ENCODE assay signal across 10 mouse cellular contexts in the genomic region with DNA sequence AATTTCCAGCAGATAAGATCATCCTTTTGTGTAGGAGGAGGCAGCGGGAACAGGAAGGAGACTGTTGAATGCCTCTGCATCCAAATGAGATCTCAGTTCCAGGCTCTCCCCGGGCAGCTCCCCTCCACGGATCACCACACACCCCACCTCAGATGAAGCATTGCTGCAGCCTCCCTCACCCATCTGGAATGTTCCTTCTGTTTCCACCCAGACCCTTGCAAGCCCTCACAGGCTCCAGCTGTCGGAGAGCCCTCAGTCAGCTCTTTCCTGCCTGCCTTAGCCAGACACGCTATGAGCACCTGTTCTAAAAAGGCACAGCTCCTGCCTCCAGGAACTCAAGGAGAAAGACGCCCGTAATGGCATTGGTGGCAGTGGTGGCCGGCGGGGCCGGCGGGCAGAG. TPM values are rescaled to one million over a fixed set of nuclear protein-coding genes. Genes with fewer than 3 reads are reported as not detected.
A peak's percentile ranks its signal among the peaks of the same experiment; 100 is the strongest.
DNase-seq lines count a peak whose midpoint lies in the region; ATAC-seq and TF ChIP-seq lines count a peak whose summit lies in the region.
"Had no signal": no experiment of that assay in that cellular context is flagged by ENCODE, and none has a peak within 500 bp of the region (broad histone marks: within the 10 kb centered on the region; RNA-seq: fewer than 3 reads in every experiment).

No protein-coding gene starts in this region.

- no peaks in the 10 kb centered on the region for H3K9me3 ChIP-seq in embryonic facial prominence, embryonic 10.5 days
- no peaks in the 10 kb centered on the region for H3K9me3 ChIP-seq in kidney, embryonic 16.5 days (ENCODE audit: low read length)
- H3K9me3 ChIP-seq: embryonic facial prominence, embryonic 12.5 days had no signal

- H3K4me3 ChIP-seq in left cerebral cortex, adult 2 months = no peak overlapping the region
- no peak overlapping the region for H3K4me3 ChIP-seq in embryonic facial prominence, embryonic 10.5 days
- H3K4me3 ChIP-seq in kidney, embryonic 16.5 days (ENCODE audit: low read length) = no peak overlapping the region
- H3K4me3 ChIP-seq: embryonic facial prominence, embryonic 12.5 days had no signal

- peak overlapping the region; percentile 35 for H3K9ac ChIP-seq in kidney, embryonic 16.5 days (replicated peaks; ENCODE audit: low read length)
- H3K9ac ChIP-seq: embryonic facial prominence, embryonic 12.5 days had no signal

- peak; percentile 56 to 69 for DNase-seq in frontal cortex, adult 2 months (ENCODE audit: extremely low spot score in 1 of 2, low spot score in 1 of 2)
- no peak for DNase-seq in frontal cortex, postnatal 10 days (ENCODE audit: low spot score in 2 of 2)
- DNase-seq in left cerebral cortex, adult 2 months (ENCODE audit: extremely low spot score in 1 of 2, low spot score in 2 of 2) = peak in 1 of 2 experiments; percentile 33
- no peak for DNase-seq in left cerebral cortex, postnatal 4 days
- DNase-seq in embryonic facial prominence, embryonic 10.5 days (ENCODE audit: low spot score) = no peak
- no peak for DNase-seq in thymus, postnatal 0 days (ENCODE audit: low spot score)
- DNase-seq: thymus, postnatal 25 days had no signal

- H3K27me3 ChIP-seq in embryonic facial prominence, embryonic 10.5 days (replicated peaks; ENCODE audit: low read depth, poor library complexity, severe bottlenecking) = peaks cover 4% of the 10 kb centered on the region; the same call in 1 of the 2 replicates
- no peaks in the 10 kb centered on the region for H3K27me3 ChIP-seq in kidney, embryonic 16.5 days (ENCODE audit: insufficient read depth, low read length)
- H3K27me3 ChIP-seq: embryonic facial prominence, embryonic 12.5 days had no signal

- peaks cover 78% of the 10 kb centered on the region for H3K4me1 ChIP-seq in embryonic facial prominence, embryonic 10.5 days
- peaks cover 62% of the 10 kb centered on the region for H3K4me1 ChIP-seq in kidney, embryonic 16.5 days (ENCODE audit: insufficient read depth, low read length)

- peaks cover 30% of the 10 kb centered on the region for H3K36me3 ChIP-seq in embryonic facial prominence, embryonic 10.5 days (replicated peaks)
- H3K36me3 ChIP-seq in kidney, embryonic 16.5 days (ENCODE audit: insufficient read depth, low read length) = peaks cover 14% of the 10 kb centered on the region

- no peak for TF ChIP-seq CTCF in left cerebral cortex, adult 2 months (IDR thresholded peaks at IDR 0.05)

- intact Hi-C loops in left cerebral cortex, adult 2 months (cut with DNase I) = no loop called here
- intact Hi-C loops in left cerebral cortex, postnatal 4 days (cut with DNase I) = no loop called here

- H3K4me2 ChIP-seq in kidney, embryonic 16.5 days (replicated peaks; ENCODE audit: low read depth, low read length) = no peak overlapping the region
- H3K4me2 ChIP-seq: embryonic facial prominence, embryonic 12.5 days had no signal

- 77% methylated on average over 11 of the region's 11 CpGs for WGBS in embryonic facial prominence, embryonic 10.5 days
- 51% methylated on average over 11 of the region's 11 CpGs for WGBS in kidney, embryonic 16.5 days

- H3K27ac ChIP-seq in left cerebral cortex, adult 2 months = peak overlapping the region; percentile 90
- H3K27ac ChIP-seq in embryonic facial prominence, embryonic 10.5 days (replicated peaks) = peak overlapping the region; percentile 63
- peak overlapping the region; percentile 90 for H3K27ac ChIP-seq in kidney, embryonic 16.5 days (ENCODE audit: low read length)
- H3K27ac ChIP-seq: embryonic facial prominence, embryonic 12.5 days had no signal

- ATAC-seq in kidney, embryonic 16.5 days (ENCODE audit: low FRiP score, low TSS enrichment) = peak; percentile 77
- no peak for ATAC-seq in megakaryocyte-erythroid progenitor cell, adult 5-6 weeks (replicated peaks; ENCODE audit: low FRiP score, low TSS enrichment, poor library complexity, severe bottlenecking)

RNA-seq across cellular contexts. Expression of a gene that starts 6.9 kb away (rescaled TPM):
- 15.4 and 16.3 TPM in 2 replicates for polyA plus RNA-seq in frontal cortex, adult 2 months (2012; rRNA removed)
- total RNA-seq in left cerebral cortex, adult 2 months (2021) = 10 to 100 TPM in 1 of 2 experiments, 1 to 10 TPM in 1; 9.9 to 14.7 TPM
- 1 to 10 TPM; 3.3 to 7.7 TPM for total RNA-seq in left cerebral cortex, postnatal 4 days (2021)
- 5.3 and 5.7 TPM in 2 replicates for polyA plus RNA-seq in embryonic facial prominence, embryonic 10.5 days (2016; fragmentation: Nextera tagmentation; extraction: Ambion mirVana)
- polyA plus RNA-seq in kidney, embryonic 16.5 days (2015; fragmentation: Nextera tagmentation; extraction: Ambion mirVana) = 8.2 and 9.1 TPM in 2 replicates
- 2.3 and 2.8 TPM in 2 replicates for polyA plus RNA-seq in thymus, postnatal 0 days (2015; fragmentation: Nextera tagmentation; extraction: Ambion mirVana)
- 1.1 TPM in 1 of 2 replicates, not detected in the other for total RNA-seq in megakaryocyte-erythroid progenitor cell, adult 5-6 weeks (2014; fragmentation: Nextera tagmentation)
- not detected in 2 replicates for total RNA-seq in megakaryocyte-erythroid progenitor cell, adult 5-6 weeks (2017)

Comparison
In these comparisons a context has a peak if more than half of its experiments do, and no peak if none do; other contexts are left out.
1. DNase-seq: peak in frontal cortex, adult 2 months (2 of 2); none in frontal cortex, postnatal 10 days (0 of 2), left cerebral cortex, postnatal 4 days (single experiment), embryonic facial prominence, embryonic 10.5 days (single experiment) and thymus, postnatal 0 days (single experiment).
2. Peak in every context shown above with its lines, with median percentiles within 50 percentile points of each other: H3K27ac ChIP-seq.